20 mouse cellular contexts compared by ENCODE assay signal in genomic region chr1:85763386-85763785, GRCm38 (mm10). TPM values are rescaled to one million over a fixed set of nuclear protein-coding genes. Genes with fewer than 3 reads are reported as not detected.
DNase-seq lines count a peak whose midpoint lies in the region; ATAC-seq and TF ChIP-seq lines count a peak whose summit lies in the region.
"Had no signal": no experiment of that assay in that cellular context is flagged by ENCODE, and none has a peak within 500 bp of the region (broad histone marks: within the 10 kb centered on the region; RNA-seq: fewer than 3 reads in every experiment).

No protein-coding gene starts in this region.

- no peak overlapping the region for H3K4me2 ChIP-seq in hindbrain, embryonic 14.5 days (replicated peaks)
- no peak overlapping the region for H3K4me2 ChIP-seq in hindbrain, postnatal 0 days (ENCODE audit: low read depth, low read length)
- no peak overlapping the region for H3K4me2 ChIP-seq in forebrain, embryonic 15.5 days (replicated peaks)
- H3K4me2 ChIP-seq: forebrain, embryonic 12.5 days; midbrain, embryonic 15.5 days had no signal

- peak; percentile 2 for DNase-seq in hindbrain, embryonic 14.5 days (ENCODE audit: low spot score)
- no peak for DNase-seq in hindbrain, postnatal 0 days (ENCODE audit: low spot score)
- peak; percentile 61 for DNase-seq in CD4-positive, CD25-positive, alpha-beta regulatory T cell, adult 2 months (ENCODE audit: low read depth, low spot score)
- DNase-seq in thymus, postnatal 14 days: peak; percentile 40
- DNase-seq in urinary bladder, adult 2 months (ENCODE audit: low spot score): no peak
- DNase-seq in layer of hippocampus, adult 11-12 months (ENCODE audit: low spot score): no peak
- DNase-seq: adrenal gland, adult 8-10 months; cerebellum, adult 8-10 months; gastrocnemius, postnatal 10 days; heart, adult 18-20 months; kidney, adult 8-10 months; kidney, postnatal 25 days; left cerebral cortex, postnatal 4 days; right cerebral cortex, postnatal 4 days had no signal

- H3K36me3 ChIP-seq in hindbrain, embryonic 14.5 days (replicated peaks; ENCODE audit: control insufficient read depth, insufficient read depth): no peaks in the 10 kb centered on the region
- H3K36me3 ChIP-seq in hindbrain, postnatal 0 days (ENCODE audit: insufficient read depth, low read length): no peaks in the 10 kb centered on the region
- no peaks in the 10 kb centered on the region for H3K36me3 ChIP-seq in forebrain, embryonic 15.5 days
- H3K36me3 ChIP-seq: forebrain, embryonic 12.5 days; midbrain, embryonic 15.5 days had no signal

- no peaks in the 10 kb centered on the region for H3K4me1 ChIP-seq in hindbrain, embryonic 14.5 days (replicated peaks; ENCODE audit: control insufficient read depth, insufficient read depth, low read length)
- H3K4me1 ChIP-seq in hindbrain, postnatal 0 days (ENCODE audit: insufficient read depth, low read length): no peaks in the 10 kb centered on the region
- 0 out of 2 replicates have a peak, but pooled peaks cover 3% of the 10 kb centered on the region for H3K4me1 ChIP-seq in forebrain, embryonic 15.5 days
- H3K4me1 ChIP-seq: midbrain, embryonic 15.5 days had no signal

- H3K27ac ChIP-seq in hindbrain, embryonic 14.5 days: no peak overlapping the region
- H3K27ac ChIP-seq in hindbrain, postnatal 0 days: no peak overlapping the region
- no peak overlapping the region for H3K27ac ChIP-seq in forebrain, embryonic 15.5 days (replicated peaks)
- H3K27ac ChIP-seq: forebrain, embryonic 12.5 days; left cerebral cortex, adult 2 months; liver, embryonic 14.5 days; midbrain, embryonic 15.5 days had no signal

- H3K9ac ChIP-seq in hindbrain, embryonic 14.5 days: no peak overlapping the region
- no peak overlapping the region for H3K9ac ChIP-seq in hindbrain, postnatal 0 days (replicated peaks; ENCODE audit: low read length)
- H3K9ac ChIP-seq in forebrain, embryonic 15.5 days (replicated peaks): no peak overlapping the region
- H3K9ac ChIP-seq: forebrain, embryonic 12.5 days; liver, embryonic 14.5 days; midbrain, embryonic 15.5 days had no signal

- TF ChIP-seq CTCF in hindbrain, postnatal 0 days (IDR thresholded peaks at IDR 0.05; ENCODE audit: low read depth): no peak

- no peaks in the 10 kb centered on the region for H3K27me3 ChIP-seq in hindbrain, embryonic 14.5 days (ENCODE audit: control insufficient read depth, insufficient read depth, low read length)
- H3K27me3 ChIP-seq in hindbrain, postnatal 0 days (ENCODE audit: insufficient read depth, low read length): no peaks in the 10 kb centered on the region
- H3K27me3 ChIP-seq in forebrain, embryonic 15.5 days: no peaks in the 10 kb centered on the region
- H3K27me3 ChIP-seq: forebrain, embryonic 12.5 days; midbrain, embryonic 15.5 days had no signal

- H3K4me3 ChIP-seq in hindbrain, embryonic 14.5 days (replicated peaks; ENCODE audit: low read length): no peak overlapping the region
- H3K4me3 ChIP-seq in hindbrain, postnatal 0 days (ENCODE audit: low read length): no peak overlapping the region
- no peak overlapping the region for H3K4me3 ChIP-seq in forebrain, embryonic 15.5 days
- H3K4me3 ChIP-seq: forebrain, embryonic 12.5 days; left cerebral cortex, adult 2 months; midbrain, embryonic 15.5 days had no signal

- no peak for ATAC-seq in hindbrain, embryonic 14.5 days (ENCODE audit: low FRiP score)
- ATAC-seq in hindbrain, postnatal 0 days: no peak
- ATAC-seq in hematopoietic stem cell, adult 5-6 weeks (replicated peaks in 1 of 2; ENCODE audit: insufficient read depth in 1 of 2, low FRiP score in 2 of 2, low TSS enrichment in 1 of 2, low read depth in 1 of 2, poor library complexity in 2 of 2, severe bottlenecking in 2 of 2): peak; percentile 82 to 86
- ATAC-seq in forebrain, embryonic 15.5 days (replicated peaks): no peak
- ATAC-seq: midbrain, embryonic 15.5 days had no signal

- 91% methylated on average over 6 of the region's 6 CpGs for WGBS in hindbrain, embryonic 14.5 days
- 80% methylated on average over 6 of the region's 6 CpGs for WGBS in hindbrain, postnatal 0 days
- 82% methylated on average over 6 of the region's 6 CpGs for WGBS in forebrain, embryonic 15.5 days

- H3K9me3 ChIP-seq in hindbrain, embryonic 14.5 days (ENCODE audit: control insufficient read depth, low read length): no peaks in the 10 kb centered on the region
- H3K9me3 ChIP-seq in hindbrain, postnatal 0 days (ENCODE audit: low read length): no peaks in the 10 kb centered on the region
- H3K9me3 ChIP-seq in forebrain, embryonic 15.5 days: no peaks in the 10 kb centered on the region
- H3K9me3 ChIP-seq: forebrain, embryonic 12.5 days; midbrain, embryonic 15.5 days had no signal

RNA-seq across cellular contexts. Expression of gene A630001G21Rik, which starts 15.1 kb away (rescaled TPM):
- 0.19 and 0.27 TPM in 2 replicates for polyA plus RNA-seq in hindbrain, embryonic 14.5 days (2014; fragmentation: Nextera tagmentation; extraction: Ambion mirVana)
- not detected in 2 replicates for total RNA-seq in hindbrain, postnatal 0 days (2014; rRNA removed)
- 0.35 and 0.36 TPM in 2 replicates for polyA plus RNA-seq in hindbrain, postnatal 0 days (2015; fragmentation: Nextera tagmentation; extraction: Ambion mirVana)
- total RNA-seq in hematopoietic stem cell, adult 5-6 weeks (2017): 52.6 and 57.8 TPM in 2 replicates
- polyA plus RNA-seq in forebrain, embryonic 15.5 days (2015; fragmentation: Nextera tagmentation; extraction: Ambion mirVana): 0.29 and 0.41 TPM in 2 replicates
- polyA plus RNA-seq in urinary bladder, adult 2 months (2012; rRNA removed): 3.3 and 4.8 TPM in 2 replicates
- total RNA-seq: left cerebral cortex, adult 2 months had no signal

RNA-seq across cellular contexts. Expression of gene Cab39, which starts 29.9 kb away (rescaled TPM):
- 77.8 and 91.9 TPM in 2 replicates for polyA plus RNA-seq in hindbrain, embryonic 14.5 days (2014; fragmentation: Nextera tagmentation; extraction: Ambion mirVana)
- 141 and 153 TPM in 2 replicates for total RNA-seq in hindbrain, postnatal 0 days (2014; rRNA removed)
- polyA plus RNA-seq in hindbrain, postnatal 0 days (2015; fragmentation: Nextera tagmentation; extraction: Ambion mirVana): 39.9 and 41.6 TPM in 2 replicates
- 97.1 and 112 TPM in 2 replicates for total RNA-seq in hematopoietic stem cell, adult 5-6 weeks (2017)
- polyA plus RNA-seq in forebrain, embryonic 15.5 days (2015; fragmentation: Nextera tagmentation; extraction: Ambion mirVana): 49.2 and 53.2 TPM in 2 replicates
- polyA plus RNA-seq in urinary bladder, adult 2 months (2012; rRNA removed): 116 and 130 TPM in 2 replicates

Comparison
In these comparisons a context has a peak if more than half of its experiments do, and no peak if none do; other contexts are left out.
1. DNase-seq: peak in hindbrain, embryonic 14.5 days (single experiment), CD4-positive, CD25-positive, alpha-beta regulatory T cell, adult 2 months (single experiment) and thymus, postnatal 14 days (single experiment); none in hindbrain, postnatal 0 days (single experiment), urinary bladder, adult 2 months (single experiment) and layer of hippocampus, adult 11-12 months (single experiment).
2. ATAC-seq: peak in hematopoietic stem cell, adult 5-6 weeks (2 of 2); none in hindbrain, embryonic 14.5 days (single experiment), hindbrain, postnatal 0 days (single experiment) and forebrain, embryonic 15.5 days (single experiment).